Mouse (Mus musculus): ENCODE measurements at regions not wholly inside any gene's neighbourhood (a gene's known extent, or its start where the extent isn't known, plus 50 kb on each side); places are given as distances from the start of the nearest gene placed in this dataset.

GRCm38 (mm10) chr4:9133695-9134094 is 894.9 kb upstream of the Car8 start:
- TF ChIP-seq GATA1 (IDR thresholded peaks at IDR 0.05; ENCODE audit: borderline replicate concordance, low read length) (no peak), FLI1 (IDR thresholded peaks at IDR 0.05; ENCODE audit: low read length) (no peak)
- no peak overlapping the region for H3K4me3 ChIP-seq (replicated peaks)
- H3K27me3 ChIP-seq (replicated peaks), result peaks cover 5% of the 10 kb centered on the region
- H3K9me3 ChIP-seq, result no peaks in the 10 kb centered on the region
- H3K36me3 ChIP-seq (replicated peaks; ENCODE audit: low read length), result no peaks in the 10 kb centered on the region
- H3K4me1 ChIP-seq, result peaks cover 53% of the 10 kb centered on the region

DNA sequence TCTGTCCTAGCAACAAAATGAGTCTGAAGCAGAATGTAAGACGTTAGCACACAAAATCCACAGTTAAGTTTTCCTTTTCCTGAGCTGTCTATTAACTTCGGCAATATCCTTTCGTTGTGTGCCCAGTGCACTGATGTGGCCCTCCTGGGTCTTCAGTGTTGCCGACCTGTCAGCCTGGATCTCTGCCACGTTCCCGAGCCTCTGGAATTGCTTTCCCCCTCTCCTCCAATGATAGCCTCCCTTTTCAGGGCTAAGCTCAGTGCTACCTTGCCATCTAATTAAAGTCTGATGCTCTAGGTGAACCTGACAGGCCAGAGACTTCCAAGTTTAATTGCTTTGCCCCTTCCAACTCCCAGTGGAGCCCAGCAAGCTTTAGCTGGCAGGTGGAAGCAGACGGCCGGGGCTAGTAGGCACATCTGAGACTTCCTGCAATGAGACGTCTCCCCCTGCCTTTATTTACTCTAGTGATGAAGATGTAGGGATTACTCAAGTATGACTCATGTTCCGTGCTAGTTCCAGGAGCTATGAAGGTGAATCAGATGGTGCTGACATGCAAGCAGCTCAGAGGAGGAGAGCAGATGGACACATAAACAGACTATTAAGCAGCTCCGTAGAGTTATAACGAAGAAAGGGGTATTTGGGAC is 894.3 kb upstream of the Car8 start:
- no peaks in the 10 kb centered on the region for H3K36me3 ChIP-seq (replicated peaks; ENCODE audit: low read length)
- H3K9me3 ChIP-seq, result no peaks in the 10 kb centered on the region
- TF ChIP-seq FLI1 (IDR thresholded peaks at IDR 0.05; ENCODE audit: low read length) (no peak), GATA1 (IDR thresholded peaks at IDR 0.05; ENCODE audit: borderline replicate concordance, low read length) (no peak)
- H3K27me3 ChIP-seq (replicated peaks), result peaks cover 5% of the 10 kb centered on the region
- peaks cover 51% of the 10 kb centered on the region for H3K4me1 ChIP-seq
- no peak overlapping the region for H3K4me3 ChIP-seq (replicated peaks)

DNA sequence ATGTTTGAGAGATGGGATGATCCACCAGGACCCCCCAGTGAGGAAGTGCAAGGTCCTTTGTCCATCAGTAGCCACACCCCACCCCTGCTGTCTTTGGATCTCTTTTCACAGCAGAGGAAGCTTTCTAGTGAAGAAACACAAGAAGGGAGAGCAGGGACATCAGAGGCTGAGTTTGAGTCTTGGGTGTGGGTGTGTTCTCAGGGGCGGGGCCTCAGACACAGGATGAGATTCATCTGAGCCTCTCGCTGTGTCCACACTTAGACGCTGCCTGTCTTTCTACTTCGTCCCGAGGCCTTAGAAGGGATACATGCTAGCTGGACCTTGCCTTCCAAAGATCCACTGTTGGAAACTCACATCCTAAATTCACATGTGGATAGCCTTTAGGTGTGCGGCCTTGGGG is 893.5 kb upstream of the Car8 start:
- TF ChIP-seq GATA1 (IDR thresholded peaks at IDR 0.05; ENCODE audit: borderline replicate concordance, low read length) (no peak), FLI1 (IDR thresholded peaks at IDR 0.05; ENCODE audit: low read length) (no peak)
- Histone ChIP-seq H3K36me3 (replicated peaks; ENCODE audit: low read length) (no peaks in the 10 kb centered on the region), H3K27me3 (replicated peaks) (peaks cover 4% of the 10 kb centered on the region), H3K4me1 (peaks cover 49% of the 10 kb centered on the region), H3K4me3 (replicated peaks) (no peak overlapping the region), H3K9me3 (no peaks in the 10 kb centered on the region)

DNA sequence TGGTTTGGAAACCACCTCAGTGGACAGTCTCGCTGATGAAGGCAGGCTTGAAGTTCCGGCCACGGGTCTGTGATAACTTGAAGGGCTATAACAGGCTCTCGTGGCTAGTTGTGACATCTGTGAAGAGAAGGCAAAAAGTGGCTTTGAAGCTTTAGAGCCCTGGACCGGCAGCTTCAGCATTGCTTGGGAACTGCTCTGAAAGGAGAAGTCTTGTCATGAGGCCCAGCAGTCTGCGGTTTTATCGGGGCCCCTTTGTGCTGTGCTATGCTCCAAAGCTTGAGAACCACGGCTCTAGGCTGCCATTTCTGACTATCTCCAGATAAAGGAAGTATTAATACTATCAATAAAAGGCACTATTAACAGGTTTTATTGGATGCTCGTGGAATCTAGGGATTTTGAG is 892.8 kb upstream of the Car8 start:
- H3K27me3 ChIP-seq (replicated peaks), result peaks cover 4% of the 10 kb centered on the region
- H3K4me3 ChIP-seq (replicated peaks), result no peak overlapping the region
- TF ChIP-seq GATA1 (IDR thresholded peaks at IDR 0.05; ENCODE audit: borderline replicate concordance, low read length) (no peak), FLI1 (IDR thresholded peaks at IDR 0.05; ENCODE audit: low read length) (no peak)
- peaks cover 49% of the 10 kb centered on the region for H3K4me1 ChIP-seq
- H3K36me3 ChIP-seq (replicated peaks; ENCODE audit: low read length), result no peaks in the 10 kb centered on the region
- no peaks in the 10 kb centered on the region for H3K9me3 ChIP-seq

GRCm38 (mm10) chr4:9125236-9125963 is 886.6 kb upstream of the Car8 start:
- Histone ChIP-seq H3K4me3 (replicated peaks) (no peak overlapping the region), H3K36me3 (replicated peaks; ENCODE audit: low read length) (no peaks in the 10 kb centered on the region), H3K9me3 (no peaks in the 10 kb centered on the region), H3K4me1 (peaks cover 16% of the 10 kb centered on the region), H3K27me3 (replicated peaks) (peaks cover 4% of the 10 kb centered on the region)
- TF ChIP-seq FLI1 (IDR thresholded peaks at IDR 0.05; ENCODE audit: low read length) (no peak), GATA1 (IDR thresholded peaks at IDR 0.05; ENCODE audit: borderline replicate concordance, low read length) (no peak)

DNA sequence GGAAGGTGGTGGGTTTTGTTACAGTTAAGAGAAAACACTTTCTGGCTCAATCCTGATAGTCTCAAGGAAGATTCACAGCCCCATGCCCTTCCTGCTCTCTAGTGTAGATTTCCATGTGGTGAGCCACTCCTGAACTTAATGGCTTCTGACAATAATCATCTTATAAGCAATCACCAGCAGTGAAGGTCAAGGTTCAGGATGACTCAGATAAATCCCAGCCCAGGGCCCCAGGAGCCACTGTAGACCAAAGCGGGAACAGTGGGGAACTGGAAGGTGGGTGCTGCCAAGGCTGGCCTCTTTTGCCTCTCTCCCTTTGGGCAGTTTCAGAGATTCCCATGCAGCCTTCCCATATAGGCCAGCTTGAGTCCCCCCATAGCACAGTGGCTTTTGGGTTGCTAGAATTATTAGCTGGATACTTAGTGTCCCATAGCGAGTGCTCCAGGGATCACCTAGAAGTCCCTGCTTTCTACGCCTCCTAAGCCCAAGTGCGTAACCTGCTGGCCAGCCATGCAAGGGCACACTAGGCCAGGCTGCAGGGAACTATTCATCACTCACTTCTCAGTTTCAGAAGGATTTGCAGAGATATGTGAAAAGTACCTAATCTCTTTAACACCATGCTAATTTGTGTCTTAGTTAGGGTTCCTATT is 885.9 kb upstream of the Car8 start:
- Histone ChIP-seq H3K4me1 (peaks cover 11% of the 10 kb centered on the region), H3K36me3 (replicated peaks; ENCODE audit: low read length) (no peaks in the 10 kb centered on the region), H3K4me3 (replicated peaks) (no peak overlapping the region), H3K9me3 (no peaks in the 10 kb centered on the region), H3K27me3 (replicated peaks) (peaks cover 2% of the 10 kb centered on the region)
- TF ChIP-seq FLI1 (IDR thresholded peaks at IDR 0.05; ENCODE audit: low read length), result no peak
- no peak for TF ChIP-seq GATA1 (IDR thresholded peaks at IDR 0.05; ENCODE audit: borderline replicate concordance, low read length)

GRCm38 (mm10) chr4:9124109-9124508 is 885.3 kb upstream of the Car8 start:
- peaks cover 16% of the 10 kb centered on the region for H3K4me1 ChIP-seq
- H3K36me3 ChIP-seq (replicated peaks; ENCODE audit: low read length), result no peaks in the 10 kb centered on the region
- no peaks in the 10 kb centered on the region for H3K9me3 ChIP-seq
- H3K27me3 ChIP-seq (replicated peaks), result peaks cover 2% of the 10 kb centered on the region
- H3K4me3 ChIP-seq (replicated peaks), result no peak overlapping the region
- no peak for TF ChIP-seq FLI1 (IDR thresholded peaks at IDR 0.05; ENCODE audit: low read length)
- no peak for TF ChIP-seq GATA1 (IDR thresholded peaks at IDR 0.05; ENCODE audit: borderline replicate concordance, low read length)

GRCm38 (mm10) chr4:9123396-9124031 is 884.7 kb upstream of the Car8 start:
- H3K9me3 ChIP-seq, result no peaks in the 10 kb centered on the region
- no peak overlapping the region for H3K4me3 ChIP-seq (replicated peaks)
- TF ChIP-seq GATA1 (IDR thresholded peaks at IDR 0.05; ENCODE audit: borderline replicate concordance, low read length) (no peak), FLI1 (IDR thresholded peaks at IDR 0.05; ENCODE audit: low read length) (no peak)
- H3K27me3 ChIP-seq (replicated peaks), result peaks cover 2% of the 10 kb centered on the region
- no peaks in the 10 kb centered on the region for H3K36me3 ChIP-seq (replicated peaks; ENCODE audit: low read length)
- peaks cover 16% of the 10 kb centered on the region for H3K4me1 ChIP-seq

DNA sequence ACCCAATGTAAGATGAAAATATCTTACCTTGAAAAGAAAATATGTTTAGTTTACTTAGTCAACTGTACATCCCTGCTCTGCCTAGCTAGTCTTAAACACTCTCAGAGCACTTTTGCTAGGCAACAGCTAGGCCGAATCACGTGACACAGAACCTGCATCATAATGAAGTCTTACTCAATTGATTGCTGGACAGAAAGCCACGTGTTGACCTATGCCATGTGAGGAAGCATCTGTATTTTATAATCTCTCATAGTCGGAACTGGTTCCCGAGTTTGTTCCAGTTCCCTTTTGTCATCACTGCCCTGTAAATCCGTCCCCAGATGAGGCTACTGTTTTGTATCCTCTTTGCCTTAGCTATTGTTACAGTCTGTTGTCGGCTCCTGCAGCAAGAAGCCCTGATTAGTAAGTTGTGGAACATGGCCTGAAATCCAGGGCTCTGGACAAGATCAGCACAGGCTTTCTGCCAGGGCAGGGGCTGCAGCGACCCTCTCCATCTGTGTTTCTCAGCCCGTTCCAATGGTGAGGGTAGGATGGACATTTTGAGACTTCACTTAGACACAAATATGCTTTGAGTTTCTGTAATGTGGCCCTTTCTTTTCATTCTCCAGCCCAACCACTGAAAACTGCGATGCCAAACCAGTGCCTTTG is 883.9 kb upstream of the Car8 start:
- TF ChIP-seq FLI1 (IDR thresholded peaks at IDR 0.05; ENCODE audit: low read length) (no peak), GATA1 (IDR thresholded peaks at IDR 0.05; ENCODE audit: borderline replicate concordance, low read length) (no peak)
- peaks cover 24% of the 10 kb centered on the region for H3K4me1 ChIP-seq
- H3K4me3 ChIP-seq (replicated peaks), result no peak overlapping the region
- H3K36me3 ChIP-seq (replicated peaks; ENCODE audit: low read length), result no peaks in the 10 kb centered on the region
- H3K27me3 ChIP-seq (replicated peaks), result peaks cover 3% of the 10 kb centered on the region
- H3K9me3 ChIP-seq, result no peaks in the 10 kb centered on the region

Data from megakaryocyte, embryonic 14.5 days (primary cell).